Mouse (Mus musculus): Measurements from ENCODE around the gene Cuedc1. TPM values are rescaled to one million over a fixed set of nuclear protein-coding genes. Genes with fewer than 3 reads are reported as not detected.
"Not testable (repeated sequence)": the region's sequence is repeated elsewhere in the genome, so short reads cannot be mapped to it uniquely, and the experiment has no call there.

The Cuedc1 gene
- polyA plus RNA-seq, 1 experiment: 15.5 TPM

GRCm38 (mm10) chr11:88188635-88189034, 90.8 kb downstream of the Cuedc1 start:
- H3K4me1 ChIP-seq (replicated peaks; ENCODE audit: control insufficient read depth, insufficient read depth, low read length): peaks cover 23% of the 10 kb centered on the region
- H3K4me3 ChIP-seq (ENCODE audit: control insufficient read depth, insufficient read depth, low read length): no peak overlapping the region
- DNase-seq: no peak
- WGBS: 93% methylated on average over 7 of the region's 7 CpGs
- H3K36me3 ChIP-seq (ENCODE audit: control insufficient read depth, insufficient read depth, low read length): no peaks in the 10 kb centered on the region
- H3K27ac ChIP-seq (ENCODE audit: control insufficient read depth, insufficient read depth, low read length): no peak overlapping the region
- TF ChIP-seq POLR2A (IDR thresholded peaks at IDR 0.05; ENCODE audit: control insufficient read depth, extremely low read depth, insufficient read depth, low read length, poor library complexity): no peak
- no peak for TF ChIP-seq CTCF (IDR thresholded peaks at IDR 0.05; ENCODE audit: borderline replicate concordance, control insufficient read depth, extremely low read depth, insufficient read depth, low read length, poor library complexity)
- no peaks in the 10 kb centered on the region; the same call in 1 of the 2 replicates for H3K27me3 ChIP-seq (ENCODE audit: control insufficient read depth, insufficient read depth, low read length)

- 2% methylated on average over 4 of the region's 4 CpGs for WGBS
- no peak overlapping the region for H3K27ac ChIP-seq (ENCODE audit: control insufficient read depth, insufficient read depth, low read length)
- peak; percentile 49 for DNase-seq
- no peaks in the 10 kb centered on the region; the same call in 1 of the 2 replicates for H3K27me3 ChIP-seq (ENCODE audit: control insufficient read depth, insufficient read depth, low read length)
- no peaks in the 10 kb centered on the region for H3K36me3 ChIP-seq (ENCODE audit: control insufficient read depth, insufficient read depth, low read length)
- peaks cover 29% of the 10 kb centered on the region for H3K4me1 ChIP-seq (replicated peaks; ENCODE audit: control insufficient read depth, insufficient read depth, low read length)
- no peak overlapping the region for H3K4me3 ChIP-seq (ENCODE audit: control insufficient read depth, insufficient read depth, low read length)
- TF ChIP-seq CTCF (IDR thresholded peaks at IDR 0.05; ENCODE audit: borderline replicate concordance, control insufficient read depth, extremely low read depth, insufficient read depth, low read length, poor library complexity) (no peak), POLR2A (IDR thresholded peaks at IDR 0.05; ENCODE audit: control insufficient read depth, extremely low read depth, insufficient read depth, low read length, poor library complexity) (no peak)
Observed at GRCm38 (mm10) chr11:88192595-88192994, 94.7 kb downstream of the Cuedc1 start.

GRCm38 (mm10) chr11:88193098-88193823, 95.4 kb downstream of the Cuedc1 start:
- TF ChIP-seq POLR2A (IDR thresholded peaks at IDR 0.05; ENCODE audit: control insufficient read depth, extremely low read depth, insufficient read depth, low read length, poor library complexity) (no peak), CTCF (IDR thresholded peaks at IDR 0.05; ENCODE audit: borderline replicate concordance, control insufficient read depth, extremely low read depth, insufficient read depth, low read length, poor library complexity) (no peak)
- no peak for DNase-seq
- H3K4me3 ChIP-seq (ENCODE audit: control insufficient read depth, insufficient read depth, low read length): 0 out of 2 replicates have a peak overlapping the region, but pooled peaks have one; percentile 2
- no peaks in the 10 kb centered on the region for H3K36me3 ChIP-seq (ENCODE audit: control insufficient read depth, insufficient read depth, low read length)
- no peak overlapping the region for H3K27ac ChIP-seq (ENCODE audit: control insufficient read depth, insufficient read depth, low read length)
- peaks cover 24% of the 10 kb centered on the region for H3K4me1 ChIP-seq (replicated peaks; ENCODE audit: control insufficient read depth, insufficient read depth, low read length)
- H3K27me3 ChIP-seq (ENCODE audit: control insufficient read depth, insufficient read depth, low read length): no peaks in the 10 kb centered on the region; the same call in 1 of the 2 replicates
- WGBS: 26% methylated on average over 34 of the region's 34 CpGs

GRCm38 (mm10) chr11:88193824-88194696, 96.2 kb downstream of the Cuedc1 start:
- WGBS: 10% methylated on average over 29 of the region's 29 CpGs
- Histone ChIP-seq H3K36me3 (ENCODE audit: control insufficient read depth, insufficient read depth, low read length) (no peaks in the 10 kb centered on the region), H3K4me1 (replicated peaks; ENCODE audit: control insufficient read depth, insufficient read depth, low read length) (peaks cover 24% of the 10 kb centered on the region), H3K27me3 (ENCODE audit: control insufficient read depth, insufficient read depth, low read length) (no peaks in the 10 kb centered on the region; the same call in 1 of the 2 replicates), H3K27ac (ENCODE audit: control insufficient read depth, insufficient read depth, low read length) (no peak overlapping the region), H3K4me3 (ENCODE audit: control insufficient read depth, insufficient read depth, low read length) (peak overlapping the region; percentile 49)
- no peak for TF ChIP-seq POLR2A (IDR thresholded peaks at IDR 0.05; ENCODE audit: control insufficient read depth, extremely low read depth, insufficient read depth, low read length, poor library complexity)
- no peak for TF ChIP-seq CTCF (IDR thresholded peaks at IDR 0.05; ENCODE audit: borderline replicate concordance, control insufficient read depth, extremely low read depth, insufficient read depth, low read length, poor library complexity)
- DNase-seq: peak; percentile 41

GRCm38 (mm10) chr11:88195699-88196098, 97.8 kb downstream of the Cuedc1 start:
- not testable (repeated sequence) for H3K27me3 ChIP-seq (ENCODE audit: control insufficient read depth, insufficient read depth, low read length); H3K4me3 ChIP-seq (ENCODE audit: control insufficient read depth, insufficient read depth, low read length); DNase-seq; H3K27ac ChIP-seq (ENCODE audit: control insufficient read depth, insufficient read depth, low read length); H3K36me3 ChIP-seq (ENCODE audit: control insufficient read depth, insufficient read depth, low read length)
- peaks cover 24% of the 10 kb centered on the region for H3K4me1 ChIP-seq (replicated peaks; ENCODE audit: control insufficient read depth, insufficient read depth, low read length)
- WGBS: 92% methylated on average over 3 of the region's 3 CpGs

- no peaks in the 10 kb centered on the region; the same call in 1 of the 2 replicates for H3K27me3 ChIP-seq (ENCODE audit: control insufficient read depth, insufficient read depth, low read length)
- no peaks in the 10 kb centered on the region for H3K36me3 ChIP-seq (ENCODE audit: control insufficient read depth, insufficient read depth, low read length)
- TF ChIP-seq CTCF (IDR thresholded peaks at IDR 0.05; ENCODE audit: borderline replicate concordance, control insufficient read depth, extremely low read depth, insufficient read depth, low read length, poor library complexity): no peak
- TF ChIP-seq POLR2A (IDR thresholded peaks at IDR 0.05; ENCODE audit: control insufficient read depth, extremely low read depth, insufficient read depth, low read length, poor library complexity): no peak
- H3K4me1 ChIP-seq (replicated peaks; ENCODE audit: control insufficient read depth, insufficient read depth, low read length): peaks cover 24% of the 10 kb centered on the region
- DNase-seq: no peak
- H3K4me3 ChIP-seq (ENCODE audit: control insufficient read depth, insufficient read depth, low read length): no peak overlapping the region
- WGBS: 5% methylated on average over 2 of the region's 2 CpGs
- H3K27ac ChIP-seq (ENCODE audit: control insufficient read depth, insufficient read depth, low read length): no peak overlapping the region
Observed at GRCm38 (mm10) chr11:88197153-88197576, 99.3 kb downstream of the Cuedc1 start.

Data from thymus, adult 2 months (tissue).